Mouse (Mus musculus) thymus, postnatal 10 days (tissue): ENCODE results near the gene Kcna5.
A peak's percentile ranks its signal among the peaks of the same experiment; 100 is the strongest.

Source experiments
- DNase-seq, 2 experiments: peaks; one replicate each; pipeline ENCODE4 v3.0.0; 2021; ENCODE audit warnings: low spot score in 2 of 2

Gene Kcna5

DNA sequence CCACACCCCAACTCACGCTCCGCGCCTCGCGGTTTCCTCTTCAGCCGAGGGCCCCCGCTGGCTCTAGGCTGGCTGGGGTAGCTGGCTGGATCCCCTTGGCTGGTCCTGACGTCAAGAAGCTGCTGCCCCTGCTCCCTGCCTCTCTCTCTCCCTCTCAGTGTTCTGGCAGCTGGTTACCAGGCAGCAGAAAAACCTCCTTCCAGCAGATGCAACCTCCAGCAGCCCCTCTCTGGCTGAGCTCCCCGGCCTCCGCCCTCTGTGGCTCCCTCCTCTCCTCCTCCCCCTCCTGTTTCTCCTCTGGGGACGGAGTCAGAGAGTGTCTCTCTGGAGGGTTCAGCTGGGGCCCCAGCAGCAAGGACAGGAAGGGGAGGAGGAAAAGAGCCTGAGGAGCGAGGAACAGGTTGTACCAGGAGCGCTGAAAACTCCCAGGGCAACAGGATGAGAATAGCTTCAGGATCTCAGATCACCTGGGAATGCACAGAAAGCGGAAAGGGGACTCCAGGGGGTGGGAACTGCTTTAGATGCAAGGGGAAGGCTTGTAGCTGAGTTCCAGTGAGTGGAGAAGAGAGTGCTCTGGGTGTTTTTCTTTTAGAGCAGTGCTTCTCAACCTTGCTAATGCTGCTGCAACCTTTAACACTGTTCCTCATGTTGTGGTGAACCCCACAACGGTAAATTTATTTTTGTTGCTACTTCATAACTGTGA lies at the start of gene Kcna5:
Kcna5 (minus strand) TSS at position 205 of the 703 bp plus-strand sequence.
- no peak for DNase-seq

DNA sequence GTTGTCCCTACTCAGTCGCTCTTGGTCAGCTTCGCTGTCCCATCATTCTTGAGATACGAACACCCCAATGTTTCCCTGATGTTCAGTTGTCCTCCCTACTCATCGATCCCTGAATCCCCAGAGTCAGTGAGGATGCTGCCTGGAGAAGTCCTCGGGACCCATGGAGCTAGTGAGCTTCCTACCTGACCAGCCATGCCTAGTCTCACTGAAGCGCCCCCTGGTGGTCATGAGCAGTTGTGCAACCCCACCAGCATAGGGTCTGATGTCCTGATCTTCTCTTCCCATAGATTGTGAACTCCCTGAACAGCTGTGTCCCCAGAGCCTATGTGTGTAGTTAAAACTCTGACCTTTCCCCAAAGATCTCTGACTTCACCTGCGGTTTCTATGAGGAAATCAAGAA lies 47.9 kb upstream of the Kcna5 start:
- peak in 1 of 2 experiments; percentile 35 for DNase-seq

DNA sequence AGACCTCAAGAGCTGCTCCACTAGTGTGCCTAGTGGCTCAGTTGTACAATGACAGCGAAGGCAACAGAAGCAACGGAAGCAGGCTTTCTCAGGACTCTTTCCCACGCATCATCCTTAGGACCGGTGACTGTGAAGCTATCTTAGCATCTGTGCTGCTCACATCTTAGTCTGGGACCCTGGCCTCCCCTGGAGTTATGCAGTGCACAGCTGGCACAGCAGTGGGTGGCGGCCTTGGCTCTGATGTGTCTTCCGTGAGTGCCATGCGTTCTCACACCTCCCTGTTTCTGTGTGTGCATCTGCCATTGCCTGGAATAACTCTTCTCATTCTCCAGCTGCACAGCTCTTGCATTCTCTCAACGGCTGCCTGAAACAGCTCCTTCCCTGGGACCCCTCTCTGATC lies 46.4 kb upstream of the Kcna5 start:
- DNase-seq, result no peak

DNA sequence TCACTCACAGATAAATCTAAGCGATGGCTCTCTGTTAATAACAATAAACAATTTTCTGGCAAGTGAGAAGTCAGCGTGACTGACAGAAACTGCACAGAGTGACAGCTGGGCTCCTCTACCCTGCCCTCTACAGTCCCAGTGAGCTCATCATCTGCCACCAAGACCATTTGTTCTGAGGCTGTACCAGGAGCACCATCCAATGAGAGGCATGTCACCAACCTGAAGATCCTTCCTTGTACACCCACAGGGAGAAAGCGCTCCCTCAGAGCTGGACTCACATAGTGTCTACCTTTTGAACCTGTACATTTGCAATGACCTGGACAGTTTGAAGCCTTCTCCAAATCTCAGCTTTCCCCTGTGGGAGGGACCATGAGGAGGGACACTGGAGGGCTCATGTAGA lies 45.4 kb upstream of the Kcna5 start:
- DNase-seq, result no peak

GRCm38 (mm10) chr6:126577415-126577814 lies 42.2 kb upstream of the Kcna5 start:
- DNase-seq, result no peak

- DNase-seq, result no peak
These were observed 41.4 kb upstream of the Kcna5 start for GRCm38 (mm10) chr6:126576566-126576965.

DNA sequence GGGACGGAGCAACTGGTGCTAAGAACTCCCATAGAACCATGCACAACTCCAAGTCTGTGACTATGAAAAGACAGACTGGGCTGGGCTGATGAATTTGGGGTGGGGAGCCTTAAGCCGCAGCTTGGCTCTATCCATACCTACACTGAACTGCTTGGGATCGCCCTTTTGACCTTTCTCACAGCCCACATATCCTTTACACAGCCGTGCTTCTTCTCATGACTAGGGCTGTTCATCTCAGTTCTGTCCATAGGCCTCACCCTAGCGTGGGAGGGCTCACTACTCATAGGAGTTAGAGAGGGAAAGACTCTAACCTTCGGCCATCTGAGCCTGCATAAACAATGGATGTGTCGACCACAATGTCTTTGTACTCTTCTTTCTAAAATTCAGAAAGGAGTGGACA lies 39.6 kb upstream of the Kcna5 start:
- no peak for DNase-seq

- DNase-seq, result no peak
These were observed 37.8 kb upstream of the Kcna5 start for GRCm38 (mm10) chr6:126573021-126573420.

DNA sequence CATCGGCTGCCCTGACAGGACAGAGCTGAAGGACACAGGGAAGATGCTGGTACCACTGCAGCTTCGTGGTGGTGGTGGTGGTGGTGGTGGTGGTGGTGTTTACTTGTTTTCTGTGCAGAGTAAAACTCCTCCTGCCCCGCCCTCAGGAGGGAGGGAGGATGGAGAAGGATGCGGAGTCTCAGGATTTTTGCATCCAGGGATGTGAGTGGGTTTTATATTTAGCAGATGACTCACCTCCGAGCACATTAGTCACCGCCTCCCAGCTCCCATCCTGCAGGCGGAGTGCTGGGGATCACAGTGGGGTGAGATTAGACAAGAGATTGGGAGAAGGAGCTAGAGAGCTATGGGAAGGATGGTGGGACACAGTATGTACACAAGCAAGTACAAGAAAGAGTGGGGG lies 34.6 kb upstream of the Kcna5 start:
- no peak for DNase-seq

GRCm38 (mm10) chr6:126568046-126568830 lies 33.0 kb upstream of the Kcna5 start:
- DNase-seq, result no peak

DNA sequence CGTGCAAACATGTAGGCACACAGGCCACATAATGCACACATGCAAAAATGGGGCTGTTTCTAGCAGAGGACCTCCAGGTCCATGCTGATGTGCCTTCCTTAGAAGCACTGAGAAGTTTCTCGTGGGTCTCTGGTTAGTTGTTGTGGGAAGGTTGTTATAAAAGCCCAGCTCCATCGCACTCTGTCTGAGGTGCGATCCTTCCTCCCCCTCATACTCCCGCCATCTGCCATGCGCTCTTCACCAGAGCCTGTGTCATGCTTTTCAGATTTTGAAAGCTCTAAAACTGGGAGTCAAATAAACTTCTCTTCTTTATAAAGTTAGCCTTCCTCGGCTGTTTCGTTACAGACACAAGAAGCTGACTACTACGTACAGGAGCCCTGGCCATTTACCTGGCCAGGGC lies 32.1 kb upstream of the Kcna5 start:
- no peak for DNase-seq

GRCm38 (mm10) chr6:126564376-126564775 lies 29.2 kb upstream of the Kcna5 start:
- DNase-seq, result no peak

- peak; percentile 7 to 50 for DNase-seq
These were observed 28.7 kb upstream of the Kcna5 start for GRCm38 (mm10) chr6:126563898-126564297.

DNA sequence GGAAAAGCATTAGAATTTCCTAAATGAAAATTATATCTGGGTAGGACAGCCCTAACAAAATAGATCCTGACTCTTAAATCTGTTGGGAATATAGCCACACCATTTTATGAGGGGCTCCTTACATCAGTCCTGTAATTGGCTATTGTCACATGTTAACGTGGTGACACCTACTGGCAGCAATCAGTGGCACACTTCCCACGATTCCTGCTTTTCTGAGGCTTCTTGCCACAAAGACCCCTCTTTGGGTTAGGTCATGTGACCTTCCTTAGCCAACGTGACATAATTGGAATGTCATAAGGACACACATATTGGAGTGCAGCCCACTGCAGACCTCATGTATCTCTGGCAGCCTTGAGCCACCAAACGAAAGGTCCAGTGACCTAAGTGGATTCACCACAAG lies 26.5 kb upstream of the Kcna5 start:
- DNase-seq, result no peak

DNA sequence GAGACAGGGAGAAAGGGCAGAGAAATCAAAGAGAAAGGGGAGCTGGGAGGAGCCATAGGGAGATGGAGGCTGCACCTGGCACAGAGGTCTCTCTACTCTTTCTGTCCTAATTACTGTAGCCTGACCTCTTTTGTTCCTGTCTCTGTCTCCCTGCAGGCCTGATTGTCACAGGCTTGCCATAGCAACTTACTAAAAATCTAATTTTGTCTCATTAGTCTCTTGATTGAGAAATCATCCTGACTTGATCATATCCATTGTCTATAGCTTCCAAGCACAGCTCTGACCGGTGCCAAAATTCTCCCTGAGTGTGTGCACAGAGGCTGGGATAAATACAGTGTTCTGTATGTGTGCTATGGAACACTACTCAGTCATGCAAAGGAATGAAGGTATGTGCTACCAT lies 25.5 kb upstream of the Kcna5 start:
- no peak for DNase-seq

GRCm38 (mm10) chr6:126560036-126560435 lies 24.8 kb upstream of the Kcna5 start:
- no peak for DNase-seq

DNA sequence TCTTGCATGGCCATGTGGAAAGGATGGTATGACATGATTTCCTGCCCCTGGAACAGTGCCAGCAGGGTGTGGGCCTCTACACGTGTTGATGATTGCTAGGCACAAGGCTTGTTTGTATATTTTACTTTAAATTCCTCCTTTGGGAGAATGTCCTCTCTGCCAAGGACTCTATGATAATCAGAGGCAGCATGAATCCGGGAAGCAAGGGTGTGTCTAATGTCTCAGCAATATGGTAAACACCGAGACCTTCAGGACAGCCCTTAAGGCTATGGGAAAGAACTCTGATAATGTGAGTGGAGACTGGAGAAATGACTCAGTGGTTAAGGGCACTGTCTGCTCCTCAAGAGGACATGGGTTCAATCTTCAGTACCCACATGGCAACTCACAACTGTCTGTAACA lies 23.1 kb upstream of the Kcna5 start:
- no peak for DNase-seq

GRCm38 (mm10) chr6:126553812-126554211 lies 18.6 kb upstream of the Kcna5 start:
- no peak for DNase-seq

DNA sequence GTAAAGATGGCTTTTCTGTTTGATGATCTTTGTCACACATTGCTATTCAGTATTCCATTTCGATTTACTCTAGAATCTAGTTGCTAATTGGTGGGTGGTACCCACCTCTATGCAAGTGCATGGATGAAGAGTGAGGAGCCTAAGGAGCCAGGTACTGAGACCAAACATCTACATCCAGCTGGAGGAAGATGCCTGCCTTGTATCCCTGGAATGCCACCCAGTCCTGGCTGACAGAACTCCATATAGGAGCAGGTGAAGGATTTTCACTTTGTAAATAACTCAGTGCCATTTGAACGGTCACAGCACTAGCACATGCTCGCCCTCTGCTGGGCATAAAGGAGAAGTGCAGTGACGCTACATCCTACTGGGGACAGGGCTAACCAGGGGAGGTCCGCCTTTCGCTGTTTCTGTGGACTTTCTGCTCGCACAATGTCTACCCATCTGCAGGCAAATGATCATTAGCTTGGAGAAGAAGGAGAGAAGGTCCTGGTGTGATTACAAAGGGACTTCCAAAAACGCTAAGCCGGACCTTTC lies 16.7 kb upstream of the Kcna5 start:
- no peak for DNase-seq

DNA sequence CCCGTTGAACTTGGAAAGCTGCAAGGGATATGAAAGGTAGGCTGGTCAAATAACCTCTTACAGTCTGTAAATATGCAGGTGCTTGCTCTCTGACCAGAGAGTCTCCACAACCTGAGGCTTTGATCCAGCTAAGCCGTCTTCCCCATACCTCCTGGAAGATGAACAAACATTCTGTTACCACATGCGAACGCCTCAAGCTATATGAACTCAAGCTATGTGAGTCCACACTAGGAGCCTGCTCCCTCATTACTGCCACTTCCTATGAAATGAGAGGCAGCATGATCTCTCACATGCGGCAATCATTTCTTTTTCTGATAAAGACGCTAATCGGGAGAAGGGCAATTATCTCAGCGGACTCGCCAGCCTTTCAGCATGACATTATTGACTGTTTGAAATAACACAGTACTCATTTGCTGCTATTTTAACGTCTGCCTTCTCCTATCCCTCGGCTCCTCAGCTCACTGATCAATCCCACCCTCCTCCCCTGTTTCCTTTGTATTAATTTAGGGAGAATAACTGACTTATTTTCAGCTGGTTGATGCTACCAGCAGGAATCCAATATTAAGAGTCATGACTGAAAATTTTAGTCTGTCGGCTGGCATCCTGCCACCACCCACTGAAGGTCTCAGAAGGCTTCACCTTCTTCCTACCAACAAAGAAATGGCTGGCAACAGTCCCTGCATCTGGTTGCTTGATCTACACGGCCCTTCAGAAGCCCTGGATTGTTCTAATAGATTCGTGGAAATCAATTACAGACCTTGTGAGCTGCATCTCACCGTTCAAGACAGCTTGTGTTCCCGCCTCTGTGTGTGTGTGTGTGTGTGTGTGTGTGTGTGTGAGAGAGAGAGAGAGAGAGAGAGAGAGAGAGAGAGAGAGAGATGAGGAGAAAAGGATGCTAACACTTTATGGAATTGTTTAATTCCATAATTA lies 9.2 kb upstream of the Kcna5 start:
- DNase-seq, result no peak

DNA sequence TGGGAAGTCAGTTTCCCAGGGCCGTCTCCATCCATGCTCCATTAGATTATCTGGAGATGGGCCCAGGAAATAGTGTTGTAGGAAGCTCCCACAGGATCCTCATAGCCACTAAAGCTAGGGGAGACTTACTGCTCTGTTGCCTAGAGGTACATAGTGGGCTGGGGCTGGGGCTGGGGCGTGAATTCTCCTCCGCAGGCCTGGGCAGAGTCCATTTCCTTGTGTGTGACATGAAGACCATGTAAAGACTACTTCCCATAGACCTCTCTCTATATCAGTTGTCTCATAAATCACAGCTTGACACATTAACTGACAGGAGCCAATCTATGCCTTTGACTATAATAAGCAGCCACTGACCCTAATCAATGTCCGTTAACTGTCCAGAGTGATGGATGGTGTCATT lies 7.5 kb upstream of the Kcna5 start:
- no peak for DNase-seq

DNA sequence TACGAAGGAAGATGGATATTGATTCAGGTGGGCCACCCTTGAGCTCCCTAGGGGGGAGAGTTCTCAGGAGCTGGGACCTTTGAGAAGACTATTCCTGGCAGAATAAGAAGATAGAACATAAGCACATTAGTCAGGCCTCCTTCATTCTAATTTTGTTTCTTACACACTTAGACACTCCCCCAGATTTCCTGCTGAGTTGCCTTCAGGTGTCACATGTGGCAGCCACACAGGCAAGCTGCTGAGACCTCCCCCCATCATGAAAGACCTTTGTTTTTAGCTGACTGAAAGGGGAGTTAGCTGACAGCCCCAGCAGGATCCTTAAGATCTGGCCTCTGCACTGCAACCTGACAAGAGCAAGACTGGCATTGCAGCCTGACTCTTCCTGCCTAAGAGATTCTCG lies 2.3 kb upstream of the Kcna5 start:
- DNase-seq, result no peak
